Mouse (Mus musculus): ENCODE data around the gene Gpr45.
"Not testable (repeated sequence)": the region's sequence is repeated elsewhere in the genome, so short reads cannot be mapped to it uniquely, and the experiment has no call there.

Gpr45 gene

DNA sequence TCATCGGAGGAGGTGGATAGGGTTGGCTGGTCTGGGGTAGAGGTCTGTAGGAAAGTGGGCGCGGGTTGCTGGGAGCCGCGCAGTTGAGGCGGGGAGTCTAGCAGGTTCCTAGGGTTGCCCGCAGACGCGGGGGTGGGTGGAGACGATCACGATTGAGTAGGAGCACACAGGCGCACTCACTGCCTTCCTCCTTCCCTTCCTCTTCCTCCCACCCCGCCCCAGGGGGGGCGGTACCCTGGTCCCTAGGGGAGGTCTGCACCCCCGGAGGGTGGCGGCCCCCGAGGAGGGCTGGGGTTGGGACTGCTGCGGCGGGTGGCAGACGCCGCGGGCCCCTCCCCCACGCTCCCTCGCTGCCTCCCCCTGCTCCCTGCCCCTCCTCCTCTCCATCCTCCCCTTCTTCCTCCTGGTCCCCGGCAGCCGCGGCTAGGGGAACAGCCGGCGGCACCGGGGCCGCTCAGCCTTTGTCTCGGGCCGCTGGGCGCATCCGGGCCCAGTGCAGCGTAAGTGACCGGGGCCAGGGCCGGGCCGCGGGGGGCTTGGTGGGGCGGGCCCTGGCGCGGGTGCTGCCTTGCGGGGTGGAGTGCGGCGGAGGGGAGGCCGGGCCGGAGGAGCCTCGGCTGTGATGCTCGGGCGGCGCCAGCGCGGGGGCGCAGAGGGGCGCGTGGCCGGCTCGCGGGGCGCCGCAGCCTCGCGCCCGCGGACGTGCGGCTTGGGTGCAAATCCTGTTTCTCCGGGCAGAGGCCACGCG, at the start of gene Gpr45:
TSS of gene Gpr45 (plus strand) at position 139 of the 748 bp plus-strand sequence.
- DNase-seq (ENCODE audit: low spot score) = peak; percentile 73

DNA sequence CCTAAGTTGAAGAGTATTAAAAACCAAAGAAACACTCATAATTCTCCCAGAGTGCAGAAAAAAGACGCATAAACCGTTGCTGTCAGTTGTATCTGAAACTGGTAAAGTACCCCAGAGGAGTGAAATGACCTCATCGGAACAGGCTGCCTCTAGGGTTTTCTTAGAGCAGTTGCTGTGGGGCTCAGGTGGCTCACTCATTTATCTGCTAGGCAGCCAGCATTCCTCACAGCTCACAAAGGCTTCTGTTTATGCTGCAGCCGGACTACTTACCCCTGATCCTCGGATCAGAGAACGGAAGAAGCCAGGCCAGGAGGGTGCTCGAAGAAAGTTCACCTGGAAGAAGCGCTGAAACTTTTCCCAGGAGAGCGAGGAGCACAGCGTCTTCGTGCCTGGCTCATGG, 47.5 kb upstream of the Gpr45 start:
- DNase-seq (ENCODE audit: low spot score) = no peak

DNA sequence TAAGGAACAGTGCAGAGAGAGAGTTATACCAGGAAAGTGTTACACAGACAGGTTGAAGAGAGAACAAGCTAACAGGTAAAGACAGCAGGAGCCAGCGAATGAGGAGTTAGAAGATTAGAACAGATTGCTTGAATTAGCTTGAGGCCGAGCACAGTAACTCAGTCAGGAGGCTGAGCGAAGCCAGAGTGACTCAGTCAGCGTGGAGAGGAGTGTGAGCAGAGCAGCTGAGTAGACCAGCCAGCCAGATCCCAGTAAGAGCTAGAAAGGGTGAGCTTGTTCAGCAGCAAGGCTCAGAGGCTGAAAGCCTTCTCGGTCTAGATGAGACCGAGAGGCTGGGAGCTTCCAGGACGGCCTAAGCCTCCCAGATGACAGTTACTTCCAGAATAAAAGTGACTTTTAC, 46.0 kb upstream of the Gpr45 start:
- DNase-seq (ENCODE audit: low spot score) = no peak

DNA sequence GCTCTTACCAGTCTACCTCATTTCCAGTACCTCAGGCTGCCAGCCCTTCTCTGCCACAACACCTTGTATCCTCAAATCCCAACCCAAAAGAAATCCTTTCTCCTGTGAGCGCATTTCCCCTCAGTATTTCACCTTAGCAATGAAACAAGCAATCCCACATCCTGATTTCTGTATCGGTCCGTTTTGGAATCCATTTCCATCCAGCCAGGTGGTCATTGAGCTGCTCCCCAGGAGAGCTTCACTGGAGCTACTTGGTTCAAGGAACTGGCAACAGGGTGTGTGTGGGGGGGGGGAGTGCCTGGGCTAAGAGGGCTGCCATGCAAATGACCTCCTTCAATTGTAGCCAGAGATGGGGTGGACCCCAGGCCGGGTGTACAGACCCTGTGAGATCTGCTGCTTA, 45.5 kb upstream of the Gpr45 start:
- no peak for DNase-seq (ENCODE audit: low spot score)

DNA sequence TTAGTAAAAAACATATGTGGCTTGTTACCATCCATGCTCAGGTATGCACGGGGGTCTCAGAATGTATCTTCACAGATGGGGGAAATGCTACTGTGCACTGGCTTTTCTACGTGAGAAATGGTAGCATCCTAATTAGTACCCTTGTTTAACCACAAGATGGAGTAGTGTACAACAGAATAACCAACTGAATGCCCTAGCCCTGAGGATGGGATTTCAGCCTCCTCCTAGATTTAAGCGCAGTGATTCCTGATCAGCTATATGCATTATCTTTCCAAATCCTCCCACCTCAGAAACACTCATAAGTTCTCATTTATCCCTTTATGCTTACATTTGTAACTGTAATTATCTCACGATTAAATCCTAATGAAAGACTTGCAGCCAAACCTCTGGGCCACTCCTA, 37.6 kb upstream of the Gpr45 start:
- peak; percentile 76 for DNase-seq (ENCODE audit: low spot score)

DNA sequence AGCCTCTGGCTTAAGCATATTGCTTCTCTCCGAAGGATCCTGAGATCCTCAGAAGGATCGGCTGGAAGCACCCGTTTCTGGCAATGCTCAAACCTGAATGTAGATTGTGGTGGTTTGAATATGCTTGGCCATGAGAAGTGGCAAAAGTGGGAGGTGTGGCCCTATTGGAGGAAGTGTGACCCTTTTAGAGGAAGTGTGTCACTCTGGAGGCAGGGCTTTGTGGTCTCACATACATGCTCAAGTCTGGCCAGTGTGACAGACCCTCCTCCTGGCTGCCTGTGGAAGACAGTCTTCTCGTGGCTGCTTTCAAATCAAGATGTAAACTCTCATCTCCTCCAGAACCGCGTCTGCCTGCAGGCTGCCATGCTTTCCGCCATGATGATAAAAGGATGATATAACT, 36.0 kb upstream of the Gpr45 start:
- DNase-seq (ENCODE audit: low spot score) = no peak

DNA sequence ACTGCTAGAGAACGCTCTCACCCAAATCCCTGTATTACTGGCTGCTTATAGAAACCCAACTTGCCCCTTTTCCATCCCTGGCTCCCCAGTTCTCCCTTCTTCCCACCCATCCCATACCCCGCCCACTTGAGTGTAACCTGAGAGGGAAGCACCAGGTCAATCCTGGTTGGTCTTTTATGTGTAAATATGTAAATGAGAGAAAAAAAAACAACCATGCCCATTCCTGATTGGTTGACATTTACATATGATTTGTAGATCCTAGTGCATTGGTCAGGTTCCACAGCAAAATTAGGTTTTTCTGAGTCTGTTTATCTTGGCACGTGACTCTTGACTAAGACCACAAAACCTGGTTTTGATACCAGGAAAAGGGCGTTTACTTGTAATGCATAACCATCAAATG, 34.8 kb upstream of the Gpr45 start:
- peak; percentile 79 for DNase-seq (ENCODE audit: low spot score)

DNA sequence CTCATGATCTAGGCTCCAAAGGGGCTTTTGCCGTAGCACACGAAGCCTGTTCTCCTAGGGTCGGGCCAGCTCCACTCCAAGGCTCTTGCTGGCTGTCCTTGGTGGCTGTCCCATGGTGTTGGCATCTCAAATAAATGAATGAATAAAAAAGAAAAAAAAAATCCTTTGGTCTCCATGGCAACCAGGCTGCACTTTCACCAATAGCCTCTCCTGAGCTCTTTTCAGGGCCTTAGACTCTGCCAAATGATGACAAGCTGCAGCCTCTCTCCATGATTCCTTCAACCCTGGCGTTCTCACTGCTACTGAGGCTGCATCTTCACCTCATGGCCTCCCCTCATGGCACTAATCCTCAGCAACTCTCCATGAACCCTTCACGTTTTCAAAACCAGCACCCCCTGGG, 28.7 kb upstream of the Gpr45 start:
- no peak for DNase-seq (ENCODE audit: low spot score)

DNA sequence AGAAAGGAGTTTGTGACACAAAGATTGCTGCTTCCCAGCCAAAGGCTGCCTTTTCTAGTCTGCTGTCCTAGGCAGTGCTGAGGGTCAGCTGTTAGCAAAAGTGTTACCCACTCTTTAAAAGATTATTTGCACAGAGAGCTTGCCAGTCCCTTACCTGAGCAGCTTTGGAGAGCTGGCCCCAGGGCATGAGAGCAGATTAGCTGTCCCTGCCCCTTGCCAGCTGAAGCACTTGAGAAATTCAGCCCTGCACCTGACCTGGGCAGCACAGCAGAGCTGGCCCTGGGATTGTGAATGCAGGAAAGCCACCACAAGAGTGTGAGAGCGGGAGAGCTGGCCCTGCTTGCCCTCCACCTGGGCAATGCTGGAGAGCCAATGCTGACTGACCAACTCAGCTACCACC, 19.1 kb upstream of the Gpr45 start:
- no peak for DNase-seq (ENCODE audit: low spot score)

DNA sequence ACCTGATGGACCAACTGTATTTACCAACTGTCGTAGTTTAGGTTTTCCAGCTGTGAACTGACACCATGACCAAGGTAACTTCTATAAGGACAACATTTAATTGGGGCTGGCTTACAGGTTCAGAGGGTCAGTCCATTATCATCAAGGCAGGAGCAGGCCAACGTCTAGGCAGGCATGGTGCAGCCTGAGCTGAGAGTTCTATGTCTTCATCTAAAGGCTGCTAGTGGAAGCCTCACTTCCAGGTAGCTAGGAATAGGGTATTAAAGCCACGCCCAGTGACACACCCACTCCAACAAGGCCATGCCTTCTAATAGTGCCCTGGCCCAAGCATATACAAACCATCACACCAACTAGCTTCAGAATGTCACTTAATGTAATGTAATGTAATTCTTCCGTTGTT, 4.2 kb upstream of the Gpr45 start:
- DNase-seq (ENCODE audit: low spot score) = no peak

DNA sequence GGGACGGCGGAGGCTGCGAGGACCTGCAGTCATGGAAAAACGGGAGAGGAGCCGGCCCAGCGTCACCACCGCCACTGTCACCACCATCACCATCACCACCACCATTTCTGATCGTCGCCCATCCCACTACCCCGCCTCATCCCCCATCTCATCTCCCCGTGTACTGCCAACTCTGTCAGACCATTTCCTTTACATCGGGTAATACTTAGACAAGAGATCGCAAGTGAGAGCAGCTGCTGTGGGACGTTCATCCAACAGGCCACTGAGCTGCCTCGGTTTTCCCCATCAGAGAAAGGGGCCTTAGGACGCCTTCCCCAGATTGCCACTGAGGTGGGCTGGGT, 780 bp downstream of the Gpr45 start:
- DNase-seq (ENCODE audit: low spot score) = no peak

DNA sequence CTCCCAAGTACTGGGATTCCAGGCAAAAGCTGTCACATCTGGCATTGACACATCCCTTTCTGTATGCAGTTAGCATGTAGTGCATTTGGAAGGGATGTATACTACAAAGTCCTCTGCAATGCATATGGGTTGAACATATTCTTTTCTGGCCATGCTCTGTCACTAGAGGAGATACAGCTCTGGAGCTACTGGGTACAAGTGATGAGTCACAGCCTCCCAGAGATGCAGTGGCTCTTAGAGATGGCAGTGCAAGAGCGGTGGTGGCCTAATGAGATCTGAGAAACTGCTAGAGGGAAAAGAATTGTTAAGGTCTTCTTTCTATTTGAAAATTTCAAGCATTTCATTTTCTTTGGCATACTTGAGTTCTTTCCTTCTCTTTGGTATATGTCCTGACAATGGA, 4.2 kb downstream of the Gpr45 start:
- DNase-seq (ENCODE audit: low spot score) = no peak

DNA sequence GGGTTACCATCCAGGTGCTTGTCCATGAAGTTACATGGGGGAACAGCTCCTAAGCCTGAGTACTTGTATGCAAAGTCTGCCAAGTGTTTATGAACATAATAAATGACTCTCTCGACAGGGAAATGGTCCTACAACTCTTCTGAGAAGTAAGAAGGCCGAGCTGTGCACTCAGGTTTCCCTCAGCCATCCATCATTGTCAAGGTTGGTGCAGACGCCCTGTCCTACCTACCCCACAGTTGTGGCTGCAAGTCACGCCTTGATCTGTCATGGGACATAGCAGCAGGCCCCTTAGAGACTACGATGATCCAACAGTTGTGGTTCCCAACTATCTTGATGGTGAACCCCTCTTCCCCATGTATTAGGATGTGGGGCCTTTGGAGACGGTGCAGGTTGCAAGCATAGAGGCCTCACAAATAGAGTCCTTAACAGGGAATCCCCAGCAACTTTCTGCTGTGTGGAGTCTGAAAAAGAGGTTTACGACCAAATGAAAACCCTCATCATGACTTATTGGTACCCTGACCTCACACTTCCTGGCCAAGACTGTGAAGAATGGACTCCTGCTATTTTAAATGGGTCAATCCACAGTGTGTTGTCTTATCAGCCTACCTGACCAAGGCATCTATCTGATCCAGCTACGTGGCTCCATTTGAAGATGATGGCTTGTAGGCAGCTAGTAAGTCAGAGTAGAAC, 30.6 kb downstream of the Gpr45 start:
- peak; percentile 7 for DNase-seq (ENCODE audit: low spot score)

DNA sequence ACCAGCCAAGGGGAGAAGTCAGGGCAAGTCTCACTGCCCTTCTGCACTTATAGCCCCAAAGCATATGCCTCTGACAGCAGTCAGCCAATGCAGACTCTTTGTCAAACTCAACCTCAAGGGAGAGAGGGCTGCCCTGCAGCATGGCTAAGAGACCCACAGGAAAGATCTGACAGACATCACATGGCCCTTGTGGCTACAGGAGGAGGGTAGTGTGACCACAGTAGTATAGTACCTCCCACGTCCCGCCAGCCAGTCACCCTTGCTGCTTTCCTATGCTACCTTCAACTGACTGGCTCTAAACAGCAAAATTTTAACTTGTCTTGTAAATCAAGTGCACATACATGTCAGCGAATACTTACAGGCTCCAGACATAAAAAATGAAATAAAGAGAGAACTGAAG, 31.4 kb downstream of the Gpr45 start:
- DNase-seq (ENCODE audit: low spot score) = no peak

DNA sequence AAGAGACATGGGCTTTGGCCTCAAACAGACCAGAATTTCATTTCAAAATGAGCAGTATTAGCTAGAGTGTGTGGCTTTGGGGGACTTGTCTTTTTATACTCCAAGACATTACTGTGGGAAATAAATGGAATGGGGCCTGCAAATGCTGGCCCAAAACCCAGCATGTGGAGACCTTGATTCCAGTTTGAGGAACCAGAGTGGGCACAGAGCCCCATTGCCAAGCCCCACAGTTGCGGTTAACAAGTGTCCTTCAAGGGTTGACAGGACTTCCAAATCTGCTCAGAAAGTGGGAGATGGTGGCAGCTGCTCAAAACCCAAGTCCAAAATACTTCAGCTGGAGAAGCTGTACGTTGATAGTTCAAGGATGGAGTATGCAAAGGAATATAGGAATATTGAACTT, 36.3 kb downstream of the Gpr45 start:
- DNase-seq (ENCODE audit: low spot score) = no peak

DNA sequence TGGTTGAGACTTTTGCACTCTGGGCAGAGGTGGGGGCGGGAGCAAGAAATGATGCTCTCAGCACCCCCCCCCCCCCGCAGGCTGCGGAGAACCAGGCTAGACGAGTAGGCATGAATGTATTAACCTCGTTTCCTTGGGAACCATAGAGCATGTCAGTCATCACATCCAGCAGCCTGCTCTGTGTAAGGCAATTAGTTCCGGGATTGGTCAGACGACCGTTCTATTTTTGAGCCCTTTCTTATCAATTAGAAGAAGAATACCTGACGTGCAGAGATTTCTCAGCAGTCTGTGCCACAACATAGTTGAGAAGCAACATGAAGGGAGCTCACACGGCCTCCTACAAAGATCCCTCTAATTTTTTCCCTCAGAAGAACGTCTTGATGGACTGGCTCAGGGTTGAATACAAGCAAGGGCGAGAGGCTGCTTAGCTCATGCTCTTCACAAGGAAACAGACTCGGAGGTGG, 53.4 kb downstream of the Gpr45 start:
- peak; percentile 62 for DNase-seq (ENCODE audit: low spot score)

DNA sequence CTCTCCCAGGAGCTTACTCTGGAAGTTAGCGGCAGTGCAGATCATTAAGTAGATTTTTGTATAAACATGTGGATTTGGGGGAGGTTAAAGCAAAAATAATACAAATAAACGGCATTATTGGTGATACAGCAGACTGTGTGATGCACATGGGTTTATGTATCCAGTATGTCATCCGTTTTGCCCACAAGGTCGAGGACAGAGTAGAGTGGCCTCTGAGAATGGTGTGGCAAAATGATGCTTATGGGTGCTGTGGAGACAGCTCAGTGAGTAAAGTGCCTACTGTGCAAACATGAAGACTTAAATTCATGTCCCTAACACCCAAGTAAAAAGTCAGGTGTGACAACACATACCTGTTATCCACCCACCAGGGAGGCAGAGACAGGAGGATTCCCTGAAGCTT, 53.9 kb downstream of the Gpr45 start:
- DNase-seq (ENCODE audit: low spot score) = no peak

DNA sequence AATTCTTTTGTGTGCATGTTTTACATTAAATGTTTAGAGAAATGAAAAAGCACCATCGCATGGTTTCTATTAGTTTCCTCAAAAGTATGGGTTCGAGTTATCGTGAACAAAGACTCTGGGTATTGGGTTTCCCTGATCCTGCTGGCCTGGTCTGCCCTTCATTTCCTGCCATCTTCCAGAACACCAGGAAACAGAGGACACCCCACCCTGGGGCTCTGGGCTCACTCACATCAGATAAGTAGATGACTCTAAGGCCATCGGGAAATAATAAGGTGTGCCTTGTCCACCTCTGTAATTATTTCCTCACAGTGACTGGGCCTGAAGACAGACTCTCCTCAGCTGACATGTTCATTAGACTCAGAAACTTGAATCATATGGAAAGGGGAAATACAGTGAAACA, 57.8 kb downstream of the Gpr45 start:
- peak; percentile 6 for DNase-seq (ENCODE audit: low spot score)

DNA sequence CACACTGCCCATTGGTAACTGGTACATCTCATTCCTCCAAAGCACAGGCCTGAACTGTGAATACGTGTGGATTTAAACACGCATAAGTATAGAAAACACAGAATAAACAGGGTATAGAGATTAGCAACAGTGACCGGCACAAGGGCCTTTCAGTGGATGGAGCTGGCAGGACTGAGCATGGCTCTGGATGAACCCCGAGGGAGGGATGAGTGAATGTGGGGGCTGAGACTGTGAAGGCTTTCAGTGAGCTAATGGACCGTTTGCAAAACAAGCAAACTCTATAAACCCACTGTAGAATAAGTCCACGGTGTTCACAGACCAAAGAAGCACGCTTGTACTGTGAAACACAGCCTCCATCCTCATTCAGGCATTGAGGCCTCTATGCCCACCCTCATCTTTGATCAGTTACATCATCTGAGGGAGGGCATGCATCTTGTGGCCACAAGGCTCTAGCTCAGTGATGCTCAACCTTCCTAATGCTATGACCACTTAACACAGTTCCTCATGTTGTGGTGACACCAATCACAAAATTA, 62.5 kb downstream of the Gpr45 start:
- not testable (repeated sequence) for DNase-seq (ENCODE audit: low spot score)

DNA sequence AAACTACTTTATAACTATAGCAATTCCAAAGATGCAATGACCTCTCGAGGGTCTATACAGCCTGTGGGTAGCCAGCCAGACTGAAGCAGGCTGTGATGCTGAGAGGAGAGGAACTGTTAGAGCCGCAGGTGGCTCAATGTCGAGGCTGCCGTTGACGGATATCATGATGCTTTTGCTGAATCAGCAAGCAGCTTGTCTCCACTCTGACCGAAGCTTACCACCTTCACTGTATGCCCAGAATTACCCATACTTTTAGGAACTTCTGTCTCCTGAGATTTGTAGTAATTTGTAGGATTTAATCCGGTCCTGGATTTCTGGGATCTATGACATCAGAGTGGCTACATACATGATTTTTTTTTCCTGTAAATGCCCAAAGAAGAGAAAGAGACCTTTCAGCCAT, 83.3 kb downstream of the Gpr45 start:
- DNase-seq (ENCODE audit: low spot score) = no peak

DNA sequence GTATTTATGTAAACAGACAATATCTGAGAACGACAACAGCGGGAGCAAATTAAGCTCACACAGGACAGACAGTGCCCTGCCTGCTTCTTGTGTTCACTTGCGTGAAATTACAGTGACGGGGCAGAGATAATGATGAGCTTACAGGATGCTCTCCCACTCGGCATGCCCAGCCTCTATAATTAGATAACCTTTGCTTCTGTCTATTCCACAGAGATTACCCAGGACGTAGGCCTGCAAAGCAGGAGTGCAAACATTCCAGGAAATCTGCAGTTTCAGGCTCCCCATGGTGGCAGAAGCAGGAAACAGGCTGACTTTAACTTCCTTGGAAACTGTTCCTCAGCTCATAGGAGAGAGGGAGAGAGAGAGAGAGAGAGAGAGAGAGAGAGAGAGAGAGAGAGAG, 89.6 kb downstream of the Gpr45 start:
- DNase-seq (ENCODE audit: low spot score) = no peak

DNA sequence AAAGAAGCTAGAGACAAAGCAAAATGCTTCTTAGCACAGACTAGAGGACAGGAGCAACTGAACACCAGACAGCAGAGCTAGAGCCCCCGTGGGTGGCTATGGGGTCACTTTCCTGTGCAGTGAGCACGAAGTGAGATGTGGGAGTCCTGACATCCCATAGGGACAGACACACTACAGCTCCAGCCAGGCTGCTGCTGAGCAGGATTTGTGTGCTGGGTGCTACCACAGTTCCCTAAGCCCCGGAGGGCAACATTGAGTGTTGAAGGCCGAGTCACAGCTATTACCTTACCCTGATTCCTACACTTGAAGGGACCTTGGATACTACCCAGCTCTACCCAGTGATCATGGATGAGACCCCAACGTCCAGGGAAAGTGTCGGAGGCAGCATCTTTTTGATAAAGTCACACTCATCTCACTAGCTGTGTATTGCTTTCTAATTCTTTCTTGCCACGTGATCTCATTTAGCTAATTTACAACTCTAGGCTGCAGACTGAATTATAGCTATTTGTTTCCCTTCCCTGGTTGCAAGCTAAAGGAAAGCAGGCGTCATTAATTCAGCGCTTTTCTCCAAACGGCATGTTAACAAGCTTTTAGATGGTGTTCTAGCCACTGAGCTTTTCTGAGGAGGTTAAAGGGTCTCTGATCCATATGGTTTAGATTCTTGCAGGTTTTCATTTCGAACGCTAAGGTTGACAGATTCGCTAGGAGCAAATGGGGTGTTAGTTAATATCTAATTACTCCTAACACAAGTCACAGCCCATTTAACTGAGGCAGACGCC, 92.7 kb downstream of the Gpr45 start:
- peak; percentile 22 for DNase-seq (ENCODE audit: low spot score)

DNA sequence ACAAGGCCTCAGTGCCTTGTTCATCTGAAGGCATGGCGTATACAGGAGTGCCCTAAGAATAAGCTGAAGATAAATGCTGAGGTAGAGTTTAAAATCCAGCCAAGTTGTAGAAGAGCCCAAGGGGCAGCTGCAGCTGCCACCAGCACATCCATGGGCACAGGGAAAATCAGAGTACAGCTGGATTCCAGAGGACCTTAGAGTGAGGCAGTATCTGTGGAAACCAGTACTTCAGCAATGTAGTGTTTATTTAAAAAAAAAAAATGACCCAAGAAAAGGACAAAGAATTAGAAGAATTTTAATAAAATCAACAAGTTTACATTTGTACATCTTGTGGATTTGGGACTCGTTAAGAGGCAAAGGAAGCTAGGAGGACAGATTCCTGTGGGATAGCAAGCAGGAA, 94.3 kb downstream of the Gpr45 start:
- DNase-seq (ENCODE audit: low spot score) = no peak
